Mouse (Mus musculus): ENCODE data around the gene Syngr2.

- TF ChIP-seq CTCF (conservative IDR thresholded peaks at IDR 0.05; ENCODE audit: low read length) (no peak), NANOG (IDR thresholded peaks at IDR 0.05; ENCODE audit: borderline replicate concordance, low read length) (no peak)
Observed at GRCm38 (mm10) chr11:117765361-117765760, 44.1 kb upstream of the Syngr2 start.

Measured in E14TG2a.4 (cell line).